Mouse (Mus musculus) frontal cortex, postnatal 10 days (tissue): ENCODE measurements around the gene Ccdc43.
"Not testable (repeated sequence)": the region's sequence is repeated elsewhere in the genome, so short reads cannot be mapped to it uniquely, and the experiment has no call there.

Experiments used
- DNase-seq, 2 experiments: peaks; one replicate each; pipeline ENCODE4 v3.0.0; 2022; ENCODE audit warnings: low spot score in 2 of 2, mixed read lengths in 1 of 2

Ccdc43 gene

DNA sequence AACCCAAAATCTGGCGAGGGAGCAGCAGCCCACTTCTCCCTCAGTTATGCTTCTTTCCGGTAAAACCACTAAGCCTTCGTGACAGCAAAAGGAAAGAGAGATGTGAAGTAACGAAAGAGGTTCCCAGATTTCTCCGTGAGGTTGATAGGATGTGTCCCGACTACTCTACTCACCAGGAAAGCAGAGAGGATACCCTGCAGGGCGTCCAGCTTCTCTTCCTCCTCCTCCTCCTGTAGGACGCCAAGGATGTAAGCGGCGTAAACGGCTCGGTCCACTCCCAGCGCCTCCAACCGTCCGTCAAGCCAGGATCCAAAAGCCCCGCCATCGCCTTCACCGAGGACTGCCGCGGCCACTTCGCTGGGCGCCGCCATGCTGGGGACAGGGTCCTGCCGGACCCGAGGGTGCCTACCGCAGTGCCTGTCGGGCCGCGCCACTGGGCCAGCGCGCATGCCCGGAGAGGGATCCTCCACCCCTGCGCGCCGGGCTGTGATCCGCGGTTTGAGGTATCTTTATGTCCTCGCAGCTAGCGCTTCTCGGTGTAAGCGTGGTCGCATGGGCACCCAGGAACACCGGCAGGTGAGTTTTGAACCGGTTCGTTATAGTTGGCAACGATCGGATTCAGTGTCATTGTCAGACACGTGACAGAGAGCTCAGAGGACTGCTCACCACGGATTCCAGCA lies at the start of gene Ccdc43:
TSS of gene Ccdc43 (minus strand) at position 445 of the 680 bp plus-strand sequence.
- DNase-seq = peak; percentile 65 to 81

- no peak for DNase-seq
These were observed 47.2 kb upstream of the Ccdc43 start for GRCm38 (mm10) chr11:102744746-102745145.

DNA sequence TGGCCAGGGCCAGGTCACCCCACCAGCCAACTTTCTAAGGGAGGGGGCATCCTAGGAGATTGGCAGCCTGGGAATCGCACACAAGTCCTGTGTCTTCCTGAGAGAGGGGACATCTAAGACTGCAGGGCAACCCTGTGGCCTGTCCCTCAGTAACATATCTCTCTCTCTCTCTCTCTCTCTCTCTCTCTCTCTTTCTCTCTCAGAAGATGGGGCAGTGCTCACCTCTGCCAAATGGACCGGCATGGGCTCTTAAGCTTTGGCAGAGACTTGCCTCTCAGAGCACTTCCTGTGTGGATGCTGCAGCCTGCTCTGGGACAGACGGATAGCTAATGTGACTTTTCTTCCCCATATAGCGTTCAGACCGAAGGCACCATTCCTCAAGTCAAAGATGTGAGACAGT lies 45.3 kb upstream of the Ccdc43 start:
- no peak for DNase-seq

- DNase-seq = no peak
These were observed 44.5 kb upstream of the Ccdc43 start for GRCm38 (mm10) chr11:102742066-102742465.

DNA sequence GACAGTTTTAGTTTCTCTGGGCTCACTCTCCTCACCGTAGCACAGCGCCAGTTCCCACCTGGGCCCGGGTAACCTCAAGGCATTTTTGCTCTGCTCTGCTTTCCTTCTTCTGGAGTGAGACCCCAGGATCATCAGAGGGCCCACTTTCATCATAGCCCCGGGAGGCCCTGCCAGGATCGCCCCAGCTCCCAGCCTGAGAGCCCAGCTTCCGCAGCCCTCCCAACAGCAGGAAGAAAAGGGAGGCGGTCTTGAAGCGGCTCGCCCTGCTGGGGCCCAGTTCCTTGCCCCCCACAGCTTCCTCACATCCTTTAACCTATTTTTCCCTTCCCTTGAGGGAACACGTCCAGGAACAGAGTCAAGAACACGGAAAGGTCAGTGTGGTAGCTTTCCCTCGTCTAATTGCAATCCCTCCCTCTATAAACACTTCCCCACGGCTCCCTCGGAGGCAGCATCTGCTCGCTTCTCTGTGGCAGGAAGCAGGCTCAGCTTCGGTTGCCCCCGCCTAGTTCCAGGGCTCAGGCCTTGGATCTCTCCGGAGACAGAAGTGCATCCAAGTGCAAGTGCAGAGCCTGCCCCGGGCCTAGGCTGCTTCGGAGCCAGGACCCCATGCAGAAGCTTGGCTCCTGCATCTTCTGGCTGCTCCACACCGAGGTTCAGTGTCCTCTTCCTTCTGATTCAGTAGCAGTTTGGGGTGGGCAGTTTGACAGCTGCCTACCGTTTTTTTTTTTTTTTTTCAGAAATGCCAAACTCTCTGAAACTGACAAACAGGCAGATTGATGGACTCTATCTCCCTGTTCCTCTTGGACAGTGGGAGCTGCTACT lies 43.8 kb upstream of the Ccdc43 start:
- no peak for DNase-seq

DNA sequence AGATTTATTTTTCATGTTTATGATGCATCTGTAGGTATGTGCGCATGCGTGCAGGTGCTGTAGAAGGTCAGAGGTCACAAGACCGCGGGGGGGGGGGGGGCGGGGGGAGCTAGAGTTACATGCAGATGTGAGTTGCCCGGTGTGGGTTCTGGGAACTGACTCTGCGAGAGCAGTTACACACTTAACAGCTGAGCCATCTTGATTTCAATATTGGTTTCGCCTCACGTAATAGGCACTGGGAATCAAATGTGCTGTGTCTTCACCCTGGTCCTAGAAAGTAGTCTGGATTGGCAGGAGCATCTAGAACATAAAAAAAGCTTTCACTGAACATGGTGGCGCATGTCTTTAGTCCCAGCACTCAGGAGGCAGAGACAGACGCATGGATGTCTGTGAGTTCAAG lies 43.1 kb upstream of the Ccdc43 start:
- DNase-seq = no peak

DNA sequence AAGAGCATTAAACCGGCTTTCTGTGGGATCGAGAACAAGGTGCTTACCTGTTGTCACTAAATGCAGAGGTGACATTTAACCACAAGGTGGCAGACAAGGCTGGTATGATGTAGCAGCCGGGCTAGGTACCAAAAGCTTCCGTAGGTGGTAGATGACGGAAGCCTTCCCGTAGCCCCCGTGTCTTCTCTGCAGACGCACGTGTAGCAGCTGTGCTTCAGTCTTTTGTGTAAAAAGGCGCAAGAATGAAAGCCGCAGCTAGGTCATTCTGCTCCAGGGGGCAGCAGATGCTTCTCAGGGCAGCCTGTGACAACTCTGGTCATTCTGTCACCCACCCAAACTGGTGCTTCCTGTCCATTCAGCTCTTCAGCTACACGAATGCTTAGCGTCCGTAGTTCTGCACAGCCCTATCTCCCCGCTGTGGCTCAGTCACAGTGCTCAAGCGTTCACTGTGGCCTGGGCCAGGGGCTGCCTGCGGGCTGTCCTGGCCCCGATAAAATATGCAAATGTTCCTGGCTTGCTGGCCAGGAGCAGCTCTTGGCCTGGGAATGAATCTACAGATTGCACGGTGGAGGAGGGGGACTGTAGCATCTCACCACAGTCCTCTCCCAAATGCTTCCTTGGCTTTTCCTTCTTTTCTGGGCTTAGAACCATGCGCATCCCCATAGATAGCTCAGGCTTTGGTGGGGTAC lies 41.8 kb upstream of the Ccdc43 start:
- peak; percentile 61 to 64 for DNase-seq

DNA sequence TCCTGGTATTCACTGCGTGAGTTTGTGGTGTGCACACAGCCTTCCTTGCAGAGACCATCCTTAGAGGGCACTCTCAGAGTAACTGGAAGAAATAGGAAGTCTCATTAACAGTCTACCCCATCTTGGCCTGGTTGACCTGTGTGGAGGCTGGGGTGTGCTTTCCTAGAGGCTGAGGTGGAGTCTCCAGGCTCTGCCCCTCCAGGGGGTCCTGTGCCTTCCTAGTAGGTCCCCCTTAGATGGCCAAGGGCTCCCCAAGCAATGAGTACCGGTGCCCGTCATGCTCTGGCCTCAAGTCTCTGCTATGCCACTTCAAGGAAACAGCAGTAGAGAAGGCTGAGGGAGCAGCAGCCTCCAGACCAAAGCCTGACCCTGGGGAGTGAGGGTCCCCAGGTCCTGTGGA lies 40.5 kb upstream of the Ccdc43 start:
- no peak for DNase-seq

DNA sequence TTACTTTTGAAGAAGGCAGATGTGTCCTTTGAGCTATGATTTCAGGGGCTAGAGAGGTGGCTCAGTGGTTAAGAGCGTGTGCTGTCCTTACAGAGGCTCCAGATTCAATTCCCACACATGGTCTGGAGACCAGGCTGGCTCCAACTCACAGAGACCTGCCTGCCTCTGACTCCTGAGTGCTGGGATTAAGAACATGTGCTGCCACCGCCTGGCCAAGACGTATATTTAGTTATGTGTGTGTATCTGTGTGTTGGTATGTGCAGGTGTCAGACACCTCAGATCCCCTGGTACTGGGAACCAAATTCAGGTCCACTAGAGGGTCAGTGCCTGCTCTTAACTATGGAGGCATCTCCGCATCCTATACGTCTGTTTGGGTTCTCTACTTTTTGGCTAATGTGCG lies 37.4 kb upstream of the Ccdc43 start:
- no peak for DNase-seq

DNA sequence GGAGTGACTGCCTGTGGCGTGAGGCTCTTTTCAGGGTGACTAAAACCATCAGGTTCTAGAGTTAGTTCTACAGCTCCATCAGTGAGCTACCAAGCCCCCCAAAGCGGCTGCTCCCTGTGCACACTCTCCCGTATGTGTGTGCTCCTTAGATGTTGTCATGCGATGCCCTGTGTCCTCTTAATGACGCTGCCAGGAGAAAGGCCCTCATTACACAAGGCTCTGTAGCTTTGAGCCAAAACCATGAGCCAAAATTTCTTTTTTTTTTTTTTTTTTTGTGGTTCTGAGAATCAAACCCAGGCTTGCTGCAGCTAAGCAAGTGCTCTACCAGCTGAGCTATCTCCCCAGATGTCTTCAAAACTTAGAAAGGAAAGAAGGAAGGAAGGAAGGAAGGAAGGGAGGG lies 35.6 kb upstream of the Ccdc43 start:
- DNase-seq = no peak

DNA sequence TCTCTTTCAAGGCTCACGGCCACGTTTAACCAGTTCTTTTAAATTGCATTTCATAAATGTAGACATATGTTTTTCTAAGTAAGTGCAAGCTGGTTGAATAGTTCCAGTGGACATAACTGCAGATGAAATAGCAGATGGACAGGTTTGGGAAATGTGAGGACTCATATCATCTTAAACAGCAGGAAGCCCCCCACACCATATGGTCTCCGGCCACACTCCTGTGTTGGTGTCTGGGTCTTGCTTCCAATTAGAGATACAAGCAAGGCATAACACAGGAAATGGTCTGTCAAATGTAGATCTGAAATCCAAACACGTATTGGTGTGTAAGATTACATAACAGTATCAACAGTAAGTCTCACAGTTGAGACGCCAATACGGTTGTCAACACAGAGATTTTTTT lies 33.8 kb upstream of the Ccdc43 start:
- no peak for DNase-seq

DNA sequence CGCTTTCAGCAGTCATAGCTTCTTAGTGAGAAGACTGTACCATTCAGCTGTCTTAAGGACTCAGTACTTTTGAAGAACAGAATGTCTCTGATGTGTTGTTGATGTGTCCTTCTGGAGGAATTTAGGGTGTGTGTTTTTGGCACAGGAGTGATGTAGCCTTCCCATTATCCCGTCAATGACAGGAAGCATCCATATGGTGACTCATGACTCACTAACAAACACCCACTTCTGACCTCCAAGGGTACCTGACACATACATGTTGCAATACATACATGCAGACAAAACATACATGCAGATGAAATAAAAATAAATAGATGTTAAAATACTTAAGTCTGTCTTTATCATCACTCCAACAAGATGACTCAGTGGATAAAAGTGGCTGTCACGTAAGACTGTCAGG lies 32.3 kb upstream of the Ccdc43 start:
- no peak for DNase-seq

DNA sequence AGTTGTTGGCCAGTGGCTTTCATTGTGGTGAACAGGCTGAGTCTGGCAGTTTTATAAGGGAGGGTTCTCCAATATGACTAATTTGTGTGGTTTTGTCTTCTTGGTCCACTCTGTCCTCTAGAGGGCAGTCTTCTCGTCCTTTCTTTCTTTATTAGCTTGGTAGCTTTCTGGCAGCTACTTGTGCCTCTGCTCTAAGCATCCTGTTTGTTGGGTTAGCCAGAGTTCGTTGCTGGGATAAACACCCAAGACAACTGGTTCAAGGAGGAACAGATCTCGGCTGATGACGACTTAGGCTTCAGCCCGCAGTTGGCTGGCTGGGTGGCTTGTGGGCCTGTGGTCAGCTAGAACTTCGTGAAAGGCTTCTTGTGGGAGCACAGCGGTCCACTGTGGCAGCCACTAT lies 31.0 kb upstream of the Ccdc43 start:
- DNase-seq = no peak

DNA sequence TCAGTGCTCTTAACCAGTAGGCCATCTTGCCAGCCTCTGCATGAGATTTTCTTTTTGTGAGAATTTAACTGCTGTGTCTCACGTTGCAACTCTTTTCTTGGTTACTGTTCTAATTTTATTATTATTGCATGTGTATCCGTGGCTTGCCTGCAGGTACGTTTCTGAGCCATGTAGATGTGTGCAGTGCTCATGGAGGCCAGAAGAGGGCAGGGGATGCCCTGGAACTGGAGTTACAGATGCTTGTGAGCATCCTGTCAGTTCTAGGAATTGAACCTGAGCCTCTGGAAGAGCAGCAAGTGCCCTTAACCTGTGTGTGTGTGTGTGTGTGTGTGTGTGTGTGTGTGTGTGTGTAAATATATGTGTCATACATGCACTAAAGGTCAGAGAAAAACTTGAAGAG lies 28.0 kb upstream of the Ccdc43 start:
- no peak for DNase-seq

DNA sequence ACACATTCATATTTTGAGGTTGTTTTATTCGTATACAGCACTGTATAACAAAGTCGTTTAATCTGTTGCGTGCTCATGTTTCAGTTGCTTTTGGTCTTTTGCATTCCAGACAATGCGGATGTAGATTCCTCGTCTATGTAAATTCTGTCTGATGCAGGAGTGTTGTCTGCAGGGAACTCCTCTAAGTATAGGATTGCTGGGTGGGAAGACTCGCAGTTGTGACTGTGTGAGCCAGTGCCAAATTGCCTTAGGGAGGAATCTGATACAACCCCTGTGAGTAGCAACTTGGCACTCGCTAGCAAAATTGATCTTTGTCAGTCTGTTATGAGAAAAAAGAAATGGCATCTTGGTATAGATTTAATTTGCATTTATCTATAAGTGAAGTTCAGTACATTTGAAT lies 18.6 kb upstream of the Ccdc43 start:
- DNase-seq = no peak

DNA sequence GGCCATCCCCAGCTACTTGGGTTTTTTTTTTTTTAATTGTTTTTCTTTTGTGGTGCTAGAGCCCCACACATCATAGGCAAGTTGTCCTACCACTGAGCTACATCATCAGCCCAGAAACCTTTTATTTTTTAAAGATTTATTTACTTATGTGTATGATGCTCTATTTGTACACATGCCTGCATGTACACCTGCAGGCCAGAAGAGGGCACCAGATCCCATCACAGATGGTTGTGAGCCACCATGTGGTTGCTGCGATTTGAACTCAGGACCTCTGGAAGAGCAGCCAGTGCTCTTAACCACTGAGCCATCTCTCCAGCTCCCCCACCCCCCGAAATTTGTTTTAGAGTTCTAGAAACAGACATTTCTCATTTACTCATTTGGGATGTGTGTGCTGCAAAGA lies 17.0 kb upstream of the Ccdc43 start:
- not testable (repeated sequence) for DNase-seq

GRCm38 (mm10) chr11:102712411-102712810 lies 14.8 kb upstream of the Ccdc43 start:
- DNase-seq = no peak

- not testable (repeated sequence) for DNase-seq
These were observed 4.6 kb upstream of the Ccdc43 start for GRCm38 (mm10) chr11:102702206-102702605.

DNA sequence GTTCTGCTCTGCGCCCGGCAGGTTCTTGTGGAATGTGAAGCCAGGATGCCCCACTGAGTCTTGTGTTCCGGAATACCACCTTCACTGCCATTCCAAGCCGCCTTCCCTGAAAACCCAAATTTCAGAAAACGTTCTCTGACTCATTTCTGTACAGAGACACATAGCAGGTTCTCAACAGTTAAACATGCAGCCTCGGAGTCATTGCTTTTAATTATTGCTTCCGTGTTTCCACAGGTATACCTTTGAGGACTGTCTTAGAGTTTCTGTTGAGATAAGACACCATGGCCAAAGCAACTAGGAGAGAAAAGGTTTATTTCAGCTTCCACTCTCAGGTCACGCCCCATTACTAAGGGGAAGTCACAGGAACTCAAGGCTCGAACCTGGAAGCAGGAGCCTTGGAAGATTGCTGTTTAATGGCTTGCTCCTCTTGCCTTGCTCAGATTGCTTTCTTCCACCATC lies 465 bp upstream of the Ccdc43 start:
- DNase-seq = no peak

DNA sequence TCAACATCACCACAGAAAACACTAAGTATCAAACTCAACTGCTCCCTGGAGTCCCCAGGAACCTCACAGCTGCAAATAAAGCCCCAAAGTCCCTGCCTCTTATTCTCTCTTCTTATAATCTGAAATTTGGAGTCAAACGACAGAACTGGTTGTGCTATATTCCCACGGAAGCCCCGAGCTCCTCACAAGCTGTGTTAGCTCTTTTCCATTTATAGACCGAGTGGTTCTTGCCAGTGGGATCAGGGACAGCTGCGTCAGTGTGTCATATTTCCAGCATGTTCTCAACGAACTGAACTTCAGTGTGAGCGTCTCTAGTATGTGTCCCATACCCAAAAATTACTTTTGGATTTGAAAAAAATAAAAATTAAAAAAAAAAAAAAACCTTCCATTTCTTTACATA lies 2.3 kb downstream of the Ccdc43 start:
- DNase-seq = no peak

DNA sequence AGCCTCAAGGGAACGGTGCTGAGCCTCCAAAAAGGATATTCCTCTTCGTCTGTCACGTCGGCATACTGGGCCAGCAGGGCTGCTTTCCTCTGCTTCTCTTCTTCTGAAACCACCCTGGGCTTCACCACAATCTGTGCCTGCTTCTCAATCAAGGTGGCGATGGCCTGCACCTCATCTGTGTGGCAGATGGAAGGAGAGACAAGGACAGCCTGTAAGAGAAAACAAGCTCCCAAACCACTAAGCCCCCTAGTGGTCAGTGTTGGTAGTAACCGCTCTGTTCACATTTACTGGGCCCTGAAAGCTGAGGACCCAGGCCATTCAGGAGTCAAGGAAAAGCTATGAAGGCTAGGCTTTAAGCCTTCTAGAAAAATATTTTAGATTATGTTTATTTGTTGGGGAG lies 7.4 kb downstream of the Ccdc43 start:
- peak in 1 of 2 experiments; percentile 53 for DNase-seq

- DNase-seq = no peak
These were observed 31.7 kb downstream of the Ccdc43 start for GRCm38 (mm10) chr11:102665637-102666435.
